Mouse (Mus musculus) heart, embryonic 11.5 days (tissue): ENCODE measurements around the gene Wscd2. TPM values are rescaled to one million over a fixed set of nuclear protein-coding genes. Genes with fewer than 3 reads are reported as not detected.

Experiments used
- ATAC-seq: fragments of 200-750 bp; cut with Nextera tagmentation; replicated peaks from 2 replicates; pipeline ENCODE4 v1.8.0; 2017; ENCODE audit warnings: moderate library complexity; ENCODE audit not compliant: insufficient number of reproducible peaks, low FRiP score, low TSS enrichment
- H3K27ac ChIP-seq: fragments of 300-500 bp; sonication (generic); 2 replicates; pipeline ENCODE4 v1.5.1; 2014; ENCODE audit warnings: mild to moderate bottlenecking, low read depth, low read length
- H3K27me3 ChIP-seq: fragments of 300-500 bp; sonication (generic); 2 replicates; pipeline ENCODE4 v1.6.1; 2014; ENCODE audit warnings: mild to moderate bottlenecking, low read length, mixed read lengths; ENCODE audit not compliant: control insufficient read depth, insufficient read depth
- H3K36me3 ChIP-seq: fragments of 300-500 bp; sonication (generic); 2 replicates; pipeline ENCODE4 v1.6.1; 2014; ENCODE audit warnings: mild to moderate bottlenecking, low read length, moderate library complexity, mixed read lengths; ENCODE audit not compliant: control insufficient read depth, insufficient read depth
- H3K4me1 ChIP-seq: fragments of 300-500 bp; sonication (generic); 2 replicates; pipeline ENCODE4 v1.6.1; 2014; ENCODE audit warnings: low read length; ENCODE audit not compliant: control insufficient read depth, insufficient read depth
- H3K4me2 ChIP-seq: fragments of 300-500 bp; sonication (generic); 2 replicates; pipeline ENCODE4 v1.6.1; 2014; ENCODE audit warnings: mild to moderate bottlenecking, moderate library complexity
- H3K4me3 ChIP-seq: fragments of 300-500 bp; sonication (generic); 2 replicates; pipeline ENCODE4 v1.5.1; 2014; ENCODE audit warnings: low read depth, low read length
- H3K9ac ChIP-seq: fragments of 300-500 bp; sonication (generic); 2 replicates; pipeline ENCODE4 v1.6.1; 2014; ENCODE audit warnings: mild to moderate bottlenecking, low read depth, low read length, moderate library complexity
- H3K9me3 ChIP-seq: fragments of 300-500 bp; sonication (generic); replicated peaks from 2 replicates; pipeline ENCODE4 v1.6.1; 2016; ENCODE audit warnings: low read length; ENCODE audit not compliant: control insufficient read depth
- WGBS: fragments of 180-500 bp; shearing (Covaris S2); extraction: QIAGEN DNeasy Blood & Tissue Kit; methylation state at CpG from one replicate; pipeline ENCODE4 v1.1.7; 2014; ENCODE audit not compliant: insufficient replicate concordance; 5-methylcytosine and 5-hydroxymethylcytosine counted together
- polyA plus RNA-seq: library from polyadenylated mRNA; unstranded; fragments of >200 nt; fragmentation: Nextera tagmentation; extraction: Ambion mirVana; gene quantifications from 2 replicates; pipeline ENCODE4 v1.2.1, GENCODE M21; 2014

Wscd2 gene
- polyA plus RNA-seq, 1 experiment from 2014 or later: 2.4 TPM

DNA sequence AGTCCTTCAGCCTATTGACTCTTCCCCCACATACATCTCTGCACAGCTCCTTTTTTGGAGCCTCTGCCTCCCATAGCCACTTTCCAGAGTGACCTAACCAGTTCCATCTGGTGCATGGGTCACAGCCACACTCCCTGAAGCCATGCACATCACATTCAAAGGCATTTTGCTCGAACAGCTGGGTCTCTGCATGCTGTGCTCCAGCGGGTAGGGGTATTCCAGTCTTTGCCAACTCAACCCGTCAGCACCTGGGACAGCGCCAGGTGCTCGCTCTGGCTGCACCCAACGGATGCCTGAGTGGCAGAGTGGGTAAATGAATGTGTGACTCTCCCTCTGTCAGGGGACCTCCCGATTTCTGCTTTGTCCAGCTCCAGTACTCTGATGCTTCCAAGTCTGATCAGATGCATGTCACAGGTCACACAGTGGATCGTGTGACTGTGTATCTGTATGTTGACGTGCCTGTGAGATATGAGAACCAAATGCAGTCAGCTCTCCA lies 63.3 kb downstream of the Wscd2 start:
- no peak overlapping the region for H3K27ac ChIP-seq
- WGBS: 9% methylated on average over 9 of the region's 9 CpGs
- H3K9ac ChIP-seq: no peak overlapping the region
- no peaks in the 10 kb centered on the region for H3K4me1 ChIP-seq
- H3K36me3 ChIP-seq: no peaks in the 10 kb centered on the region
- no peak overlapping the region for H3K4me2 ChIP-seq
- no peak overlapping the region for H3K4me3 ChIP-seq
- ATAC-seq: no peak
- H3K27me3 ChIP-seq: peaks cover 33% of the 10 kb centered on the region
- no peaks in the 10 kb centered on the region for H3K9me3 ChIP-seq

DNA sequence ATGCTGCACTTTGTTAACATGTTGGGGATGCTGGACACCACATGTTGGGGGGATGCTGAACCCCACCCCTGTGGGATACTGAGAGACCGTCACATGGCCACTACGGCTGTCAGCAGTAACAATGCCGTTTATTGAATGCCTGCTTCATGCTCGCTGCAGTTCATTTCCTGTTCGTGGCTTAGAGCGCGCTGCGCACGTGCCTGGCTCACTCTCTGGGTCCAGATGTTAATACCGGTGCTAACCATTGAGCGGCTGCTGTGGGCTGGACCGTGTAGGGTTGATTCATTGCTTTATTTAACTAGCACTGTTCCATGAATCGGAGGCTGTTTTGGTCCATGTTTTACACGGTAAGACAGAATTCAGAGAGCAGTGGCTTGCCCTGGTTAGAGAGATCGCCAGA lies 64.0 kb downstream of the Wscd2 start:
- 74% methylated on average over 15 of the region's 15 CpGs for WGBS
- H3K27ac ChIP-seq: no peak overlapping the region
- H3K9me3 ChIP-seq: no peaks in the 10 kb centered on the region
- H3K4me2 ChIP-seq: no peak overlapping the region
- no peaks in the 10 kb centered on the region for H3K36me3 ChIP-seq
- no peak overlapping the region for H3K9ac ChIP-seq
- ATAC-seq: no peak
- H3K4me1 ChIP-seq: no peaks in the 10 kb centered on the region
- H3K4me3 ChIP-seq: no peak overlapping the region
- H3K27me3 ChIP-seq: peaks cover 33% of the 10 kb centered on the region

DNA sequence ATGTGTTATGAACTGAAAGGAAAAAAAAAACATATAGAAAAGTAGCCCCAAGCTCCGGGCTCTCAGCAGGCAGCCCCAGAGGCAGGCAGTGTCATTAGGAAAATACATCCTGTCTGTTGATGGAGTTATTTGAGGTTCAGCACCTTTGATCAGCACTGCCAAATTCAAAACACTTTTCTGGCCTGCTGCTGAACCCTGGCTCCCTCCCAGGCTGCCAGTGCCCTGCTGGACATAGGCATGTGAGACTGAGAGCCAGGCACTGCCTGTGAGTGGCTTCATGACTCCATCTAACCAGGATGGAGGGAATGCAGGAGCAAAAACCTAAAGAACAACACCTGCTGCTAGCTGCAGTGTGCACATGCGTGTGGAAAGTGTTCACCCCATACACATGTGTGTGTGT lies 64.4 kb downstream of the Wscd2 start:
- Histone ChIP-seq H3K4me1 (no peaks in the 10 kb centered on the region), H3K9me3 (no peaks in the 10 kb centered on the region), H3K4me3 (no peak overlapping the region), H3K27me3 (peaks cover 33% of the 10 kb centered on the region), H3K36me3 (no peaks in the 10 kb centered on the region), H3K4me2 (no peak overlapping the region), H3K9ac (no peak overlapping the region), H3K27ac (no peak overlapping the region)
- ATAC-seq: no peak
- 75% methylated on average over 2 of the region's 2 CpGs for WGBS

DNA sequence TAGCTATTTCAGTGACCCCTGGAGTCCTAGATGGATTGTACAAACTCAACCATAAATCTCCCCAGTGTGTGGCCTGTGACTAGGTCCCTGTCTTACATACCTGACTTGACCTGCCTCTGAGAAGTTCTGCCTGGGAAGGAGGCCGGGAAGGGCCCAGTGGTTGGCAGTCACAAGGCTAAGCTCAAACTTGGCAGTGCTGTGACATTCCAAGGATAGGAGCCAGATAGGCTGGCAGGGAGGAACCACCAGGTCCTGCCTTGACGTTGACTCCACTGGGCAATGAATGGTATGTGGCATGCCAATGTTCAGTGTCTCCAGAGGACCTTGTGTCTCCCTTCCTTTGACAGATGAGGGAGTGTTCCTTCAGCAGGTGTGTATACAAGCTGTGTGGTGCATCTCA lies 65.6 kb downstream of the Wscd2 start:
- Histone ChIP-seq H3K27me3 (peaks cover 25% of the 10 kb centered on the region), H3K9me3 (no peaks in the 10 kb centered on the region), H3K9ac (no peak overlapping the region), H3K4me1 (no peaks in the 10 kb centered on the region), H3K4me3 (no peak overlapping the region), H3K36me3 (no peaks in the 10 kb centered on the region), H3K4me2 (no peak overlapping the region), H3K27ac (no peak overlapping the region)
- ATAC-seq: no peak
- WGBS: 66% methylated on average over 2 of the region's 2 CpGs

DNA sequence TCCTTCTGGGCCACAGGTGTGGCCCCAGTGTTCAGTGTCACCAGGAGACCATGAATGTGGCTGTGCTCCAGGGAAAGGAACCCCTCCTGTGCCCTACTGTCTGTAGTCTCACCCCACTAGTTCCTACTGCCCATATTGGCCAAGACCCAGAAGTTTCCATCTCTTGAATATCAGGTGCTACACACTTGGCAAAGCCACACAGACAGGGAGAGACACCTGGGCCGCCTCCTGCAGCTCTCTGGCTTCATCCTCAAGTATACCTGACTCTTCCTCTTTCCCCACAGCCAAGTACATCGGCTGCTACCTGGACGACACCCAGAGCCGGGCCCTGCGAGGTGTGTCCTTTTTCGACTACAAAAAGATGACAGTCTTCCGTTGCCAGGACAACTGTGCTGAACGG lies 67.9 kb downstream of the Wscd2 start:
- 89% methylated on average over 8 of the region's 8 CpGs for WGBS
- Histone ChIP-seq H3K4me1 (no peaks in the 10 kb centered on the region), H3K4me3 (no peak overlapping the region), H3K4me2 (no peak overlapping the region), H3K27ac (no peak overlapping the region), H3K9ac (no peak overlapping the region), H3K9me3 (no peaks in the 10 kb centered on the region), H3K36me3 (no peaks in the 10 kb centered on the region), H3K27me3 (peaks cover 3% of the 10 kb centered on the region)
- no peak for ATAC-seq

DNA sequence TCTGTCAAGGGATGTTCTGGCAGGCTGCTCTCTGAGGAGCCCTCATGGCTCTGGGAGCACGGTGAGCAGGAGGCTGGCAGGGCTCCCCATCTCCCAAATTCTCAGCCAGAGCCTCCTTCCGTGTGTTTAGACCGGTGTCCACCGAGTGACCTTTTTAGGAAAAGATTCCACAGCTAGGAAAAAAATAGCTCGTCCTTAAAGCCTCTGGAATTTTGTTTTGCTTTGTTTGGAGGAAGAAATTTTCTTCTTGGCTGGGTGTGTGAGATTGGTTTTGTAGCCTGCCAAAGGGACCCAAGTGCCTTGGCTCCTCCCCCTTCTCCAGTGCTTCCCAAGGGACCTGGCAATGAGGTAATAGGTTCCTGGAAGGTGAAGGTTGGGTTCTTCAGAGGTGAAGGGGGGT lies 69.5 kb downstream of the Wscd2 start:
- Histone ChIP-seq H3K9ac (no peak overlapping the region), H3K27ac (no peak overlapping the region), H3K27me3 (no peaks in the 10 kb centered on the region), H3K4me1 (no peaks in the 10 kb centered on the region), H3K9me3 (no peaks in the 10 kb centered on the region), H3K4me2 (no peak overlapping the region), H3K36me3 (no peaks in the 10 kb centered on the region), H3K4me3 (no peak overlapping the region)
- no peak for ATAC-seq
- 61% methylated on average over 5 of the region's 5 CpGs for WGBS

DNA sequence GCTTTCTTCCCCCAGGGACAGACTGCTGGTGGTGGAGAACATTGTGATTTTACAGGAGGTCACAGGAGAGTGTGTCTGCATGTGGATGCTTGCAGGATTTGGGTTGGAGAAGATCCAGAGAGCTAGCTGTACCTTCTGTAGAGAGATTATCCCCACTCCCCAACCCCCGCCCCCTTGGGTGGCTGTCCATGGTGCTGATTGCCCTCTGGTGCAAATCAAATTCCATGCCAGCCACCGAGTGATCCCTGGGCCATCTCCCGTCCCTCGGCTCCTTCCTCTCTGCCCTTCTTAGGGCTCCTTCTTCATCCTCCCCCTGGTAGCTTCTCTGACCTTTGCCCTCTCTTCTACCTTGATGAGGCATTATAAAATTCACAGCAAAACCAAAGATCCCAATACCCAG lies 74.3 kb downstream of the Wscd2 start:
- no peaks in the 10 kb centered on the region for H3K4me1 ChIP-seq
- H3K27me3 ChIP-seq: no peaks in the 10 kb centered on the region
- no peaks in the 10 kb centered on the region for H3K36me3 ChIP-seq
- H3K27ac ChIP-seq: no peak overlapping the region
- H3K9ac ChIP-seq: no peak overlapping the region
- no peak overlapping the region for H3K4me3 ChIP-seq
- H3K4me2 ChIP-seq: no peak overlapping the region
- no peak for ATAC-seq
- WGBS: 17% methylated on average over 4 of the region's 4 CpGs
- H3K9me3 ChIP-seq: no peaks in the 10 kb centered on the region

DNA sequence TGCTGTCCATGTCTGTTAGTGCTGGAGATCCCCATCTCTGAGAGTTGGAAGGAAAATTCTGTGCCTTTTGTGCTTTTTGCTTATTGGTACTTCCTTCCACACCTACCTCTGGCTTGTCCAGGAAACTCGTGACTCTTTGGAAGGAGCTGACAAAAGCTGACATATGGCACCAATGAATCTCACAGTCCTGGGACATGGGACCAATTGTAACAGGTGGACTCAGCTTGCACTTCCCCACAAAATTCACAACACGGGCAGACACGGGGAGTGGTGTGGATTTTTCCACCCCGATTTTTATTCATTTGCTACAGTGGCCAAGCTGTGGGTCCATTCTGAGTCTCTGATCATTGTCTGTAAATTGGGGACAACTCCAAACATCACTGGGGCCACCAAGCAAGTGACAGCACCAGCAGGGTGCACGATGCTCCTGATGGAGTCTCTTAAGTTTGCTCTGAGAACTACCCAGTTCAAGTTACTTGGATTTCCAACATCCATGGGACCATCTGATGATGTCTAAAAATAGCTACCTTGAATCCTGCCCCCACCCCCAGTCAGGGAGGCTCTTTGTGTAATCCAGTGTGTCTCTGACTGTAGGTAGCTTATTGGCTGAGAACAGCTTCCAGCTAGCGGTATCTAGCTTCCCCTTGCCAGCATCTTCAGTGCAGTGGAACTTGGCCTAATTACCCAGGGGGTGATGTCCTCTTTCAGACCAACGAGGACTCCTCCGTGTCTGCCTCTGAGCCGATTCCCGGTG lies 75.1 kb downstream of the Wscd2 start:
- Histone ChIP-seq H3K4me2 (no peak overlapping the region), H3K4me3 (no peak overlapping the region), H3K27ac (no peak overlapping the region), H3K9me3 (no peaks in the 10 kb centered on the region), H3K36me3 (no peaks in the 10 kb centered on the region), H3K27me3 (no peaks in the 10 kb centered on the region), H3K4me1 (no peaks in the 10 kb centered on the region), H3K9ac (no peak overlapping the region)
- 73% methylated on average over 10 of the region's 10 CpGs for WGBS
- ATAC-seq: no peak

DNA sequence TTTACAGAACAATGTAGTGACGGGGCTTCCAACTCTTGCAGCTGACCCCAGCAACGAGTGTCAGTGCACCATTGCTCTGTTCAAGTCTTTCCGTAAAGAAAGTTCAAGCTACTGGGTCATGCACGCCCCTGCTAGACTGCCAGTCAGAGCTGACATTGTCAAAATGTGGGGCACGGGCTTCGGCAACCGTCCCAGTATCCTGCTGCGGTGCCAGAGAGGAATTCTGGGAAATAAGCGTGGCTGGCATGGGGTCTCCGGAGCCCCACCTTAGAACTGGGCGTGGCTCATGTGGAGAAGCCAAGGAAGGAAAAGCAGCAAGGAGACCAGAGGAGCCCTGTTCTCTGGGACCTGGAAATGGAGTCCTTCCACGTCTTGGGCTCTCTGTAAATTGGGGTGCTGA lies 75.7 kb downstream of the Wscd2 start:
- no peaks in the 10 kb centered on the region for H3K4me1 ChIP-seq
- no peak for ATAC-seq
- no peaks in the 10 kb centered on the region for H3K27me3 ChIP-seq
- H3K9me3 ChIP-seq: no peaks in the 10 kb centered on the region
- H3K4me2 ChIP-seq: no peak overlapping the region
- H3K36me3 ChIP-seq: no peaks in the 10 kb centered on the region
- 66% methylated on average over 12 of the region's 12 CpGs for WGBS
- H3K4me3 ChIP-seq: no peak overlapping the region
- H3K27ac ChIP-seq: no peak overlapping the region
- no peak overlapping the region for H3K9ac ChIP-seq
